In genomic region chr4:130882762-130883161, GRCm38 (mm10) we compare ENCODE assay signal across 22 mouse cellular contexts.
"Had no signal": no experiment of that assay in that cellular context is flagged by ENCODE, and none has a peak within 500 bp of the region (broad histone marks: within the 10 kb centered on the region; RNA-seq: fewer than 3 reads in every experiment).

No protein-coding gene starts in this region.

- H3K4me3 ChIP-seq: heart, adult 2 months; hindbrain, embryonic 13.5 days; hindbrain, embryonic 15.5 days; kidney, embryonic 15.5 days; limb, embryonic 13.5 days; limb, embryonic 15.5 days; liver, embryonic 12.5 days had no signal

- H3K36me3 ChIP-seq: hindbrain, embryonic 13.5 days; hindbrain, embryonic 15.5 days; kidney, embryonic 15.5 days; limb, embryonic 13.5 days; limb, embryonic 15.5 days; liver, embryonic 12.5 days had no signal

- H3K27me3 ChIP-seq: kidney, embryonic 15.5 days; limb, embryonic 15.5 days had no signal

- DNase-seq: gastrocnemius, postnatal 14 days; gastrocnemius, postnatal 36 days; heart, adult 11 months; heart, adult 2 months; heart, postnatal 10 days; kidney, adult 11 months; kidney, adult 2 months; kidney, adult 9 months; kidney, postnatal 14 days; kidney, postnatal 36 days; layer of hippocampus, adult 9-11 months; layer of hippocampus, postnatal 36 days; left cerebral cortex, postnatal 4 days had no signal

- H3K9ac ChIP-seq: hindbrain, embryonic 13.5 days; hindbrain, embryonic 15.5 days; kidney, embryonic 15.5 days; limb, embryonic 13.5 days; limb, embryonic 15.5 days; liver, embryonic 12.5 days; liver, embryonic 14.5 days had no signal

- H3K27ac ChIP-seq: heart, adult 2 months; hindbrain, embryonic 13.5 days; hindbrain, embryonic 15.5 days; hindbrain, postnatal 0 days; kidney, embryonic 15.5 days; kidney, postnatal 0 days; limb, embryonic 13.5 days; limb, embryonic 15.5 days; liver, embryonic 12.5 days; liver, embryonic 14.5 days had no signal
